ENCODE assay signal across 26 mouse cellular contexts in genomic region chr11:22805171-22805570, GRCm38 (mm10).
"Had no signal": no experiment of that assay in that cellular context is flagged by ENCODE, and none has a peak within 500 bp of the region (broad histone marks: within the 10 kb centered on the region; RNA-seq: fewer than 3 reads in every experiment).

No protein-coding gene starts in this region.

- H3K4me1 ChIP-seq: forebrain, embryonic 12.5 days; forebrain, embryonic 13.5 days; forebrain, embryonic 15.5 days had no signal

- H3K4me2 ChIP-seq: embryonic facial prominence, embryonic 12.5 days; embryonic facial prominence, embryonic 13.5 days; embryonic facial prominence, embryonic 15.5 days; forebrain, embryonic 12.5 days; forebrain, embryonic 13.5 days; forebrain, embryonic 15.5 days had no signal

- H3K9me3 ChIP-seq: embryonic facial prominence, embryonic 10.5 days; embryonic facial prominence, embryonic 12.5 days; embryonic facial prominence, embryonic 13.5 days; embryonic facial prominence, embryonic 15.5 days; forebrain, embryonic 10.5 days; forebrain, embryonic 12.5 days; forebrain, embryonic 13.5 days; forebrain, embryonic 15.5 days had no signal

- DNase-seq: cerebellum, adult 9-10 months; cerebellum, adult 9-11 months; cerebellum, postnatal 10 days; cerebellum, postnatal 14 days; cerebellum, postnatal 25 days; cerebellum, postnatal 36 days; embryo, embryonic 11 days; forebrain, postnatal 0 days; gastrocnemius, adult 2 months; gastrocnemius, postnatal 14 days; gastrocnemius, postnatal 25 days; gastrocnemius, postnatal 36 days; heart, adult 11 months; heart, adult 18-20 months; heart, adult 2 months had no signal

- H3K36me3 ChIP-seq: embryonic facial prominence, embryonic 10.5 days; embryonic facial prominence, embryonic 12.5 days; embryonic facial prominence, embryonic 13.5 days; embryonic facial prominence, embryonic 15.5 days; forebrain, embryonic 10.5 days; forebrain, embryonic 12.5 days; forebrain, embryonic 15.5 days had no signal

- H3K27me3 ChIP-seq: embryonic facial prominence, embryonic 12.5 days; embryonic facial prominence, embryonic 13.5 days; embryonic facial prominence, embryonic 15.5 days; forebrain, embryonic 12.5 days; forebrain, embryonic 13.5 days; forebrain, embryonic 15.5 days had no signal

- ATAC-seq: forebrain, embryonic 13.5 days; forebrain, embryonic 14.5 days; forebrain, embryonic 15.5 days; forebrain, embryonic 16.5 days; forebrain, postnatal 0 days had no signal

- H3K27ac ChIP-seq: embryonic facial prominence, embryonic 10.5 days; embryonic facial prominence, embryonic 12.5 days; embryonic facial prominence, embryonic 13.5 days; embryonic facial prominence, embryonic 15.5 days; forebrain, embryonic 10.5 days; forebrain, embryonic 12.5 days; forebrain, embryonic 13.5 days; forebrain, embryonic 15.5 days; gastrocnemius, adult 2 months; heart, adult 2 months had no signal

- H3K9ac ChIP-seq: embryonic facial prominence, embryonic 12.5 days; embryonic facial prominence, embryonic 13.5 days; embryonic facial prominence, embryonic 15.5 days; forebrain, embryonic 12.5 days; forebrain, embryonic 13.5 days; forebrain, embryonic 15.5 days; forebrain, postnatal 0 days had no signal

- H3K4me3 ChIP-seq: embryonic facial prominence, embryonic 10.5 days; embryonic facial prominence, embryonic 12.5 days; embryonic facial prominence, embryonic 13.5 days; embryonic facial prominence, embryonic 15.5 days; erythroblast, embryonic 14.5 days; forebrain, embryonic 10.5 days; forebrain, embryonic 12.5 days; forebrain, embryonic 13.5 days; forebrain, embryonic 15.5 days; gastrocnemius, adult 2 months; heart, adult 2 months had no signal
